Mouse (Mus musculus) ES-E14 (cell line): ENCODE measurements around the gene Polr2b. TPM values are rescaled to one million over a fixed set of nuclear protein-coding genes. Genes with fewer than 3 reads are reported as not detected.

Source experiments
- DNase-seq: peaks from one replicate; pipeline ENCODE4 v3.0.0-alpha.2; 2013; ENCODE audit warnings: low read depth, low spot score
- H3K27ac ChIP-seq: 2 replicates; pipeline ENCODE4 v1.5.1; 2012; ENCODE audit warnings: low read depth, mild to moderate bottlenecking, low read length, moderate library complexity, mixed read lengths; ENCODE audit not compliant: poor library complexity, insufficient read depth, severe bottlenecking
- H3K36me3 ChIP-seq: 2 replicates; pipeline ENCODE4 v1.6.1; 2012; ENCODE audit warnings: mild to moderate bottlenecking, low read length, moderate library complexity, mixed read lengths; ENCODE audit not compliant: control insufficient read depth, poor library complexity, insufficient read depth, severe bottlenecking
- H3K4me1 ChIP-seq, 2 experiments: fragments of 150-350 bp in 1 of 2; sonication (generic) in 1 of 2; 2 replicates each; pipeline ENCODE4 v1.6.1; 2012; ENCODE audit warnings: low read length in 2 of 2, mild to moderate bottlenecking in 1 of 2, mixed read lengths in 1 of 2; ENCODE audit not compliant: control insufficient read depth in 2 of 2, insufficient read depth in 2 of 2, poor library complexity in 1 of 2
- H3K4me3 ChIP-seq, 2 experiments: fragments of 150-350 bp in 1 of 2; sonication (generic) in 1 of 2; 2 replicates each; pipeline ENCODE4 v1.5.1; 2012; ENCODE audit warnings: low read length in 2 of 2, low read depth in 1 of 2, mild to moderate bottlenecking in 1 of 2, mixed read lengths in 1 of 2; ENCODE audit not compliant: insufficient read depth in 1 of 2, poor library complexity in 1 of 2, severe bottlenecking in 1 of 2
- H3K9ac ChIP-seq: 2 replicates; pipeline ENCODE4 v1.6.1; 2012; ENCODE audit warnings: low read depth, mild to moderate bottlenecking, low read length, mixed read lengths; ENCODE audit not compliant: poor library complexity, insufficient read depth, severe bottlenecking
- H3K9me3 ChIP-seq: fragments of 150-350 bp; sonication (generic); 2 replicates; pipeline ENCODE4 v1.6.1; 2012; ENCODE audit warnings: low read depth, mild to moderate bottlenecking, low read length; ENCODE audit not compliant: control insufficient read depth, insufficient read depth
- CHD2 ChIP-seq: IDR thresholded peaks from 2 replicates; pipeline ENCODE4 v1.6.1; 2014; ENCODE audit warnings: mild to moderate bottlenecking, low read depth, low read length, inconsistent platforms
- HCFC1 ChIP-seq: IDR thresholded peaks from 2 replicates; pipeline ENCODE4 v1.6.1; 2012; ENCODE audit warnings: low read length, inconsistent platforms, borderline replicate concordance; ENCODE audit not compliant: insufficient read depth
- MAFK ChIP-seq: IDR thresholded peaks from 2 replicates; pipeline ENCODE4 v1.6.1; 2014; ENCODE audit warnings: mild to moderate bottlenecking, low read depth, low read length, inconsistent platforms; ENCODE audit not compliant: insufficient read depth
- ZC3H11A ChIP-seq: IDR thresholded peaks from 2 replicates; pipeline ENCODE4 v1.6.1; 2012; ENCODE audit warnings: low read depth, mild to moderate bottlenecking, inconsistent platforms, low read length, borderline replicate concordance
- ZNF384 ChIP-seq: IDR thresholded peaks from 2 replicates; pipeline ENCODE4 v1.6.1; 2012; ENCODE audit warnings: low read depth, low read length, inconsistent platforms
- in situ Hi-C, 2 experiments: fragments of 600-800 bp; cut with MboI; formaldehyde crosslinking; loops; one replicate each; pipeline ENCODE4 v1.15.1; 2025; ENCODE audit warnings: low sequenced_read_pairs in 2 of 2, inconsistent platforms in 1 of 2; ENCODE audit not compliant: unreplicated experiment in 2 of 2
- total RNA-seq: library from RNA; depleted of rRNA; stranded (reverse); fragments of 300-350 nt; gene quantifications from 2 replicates; pipeline ENCODE4 v1.2.3, GENCODE M21; 2012

Polr2b gene
- total RNA-seq, 1 experiment = 184 TPM

DNA sequence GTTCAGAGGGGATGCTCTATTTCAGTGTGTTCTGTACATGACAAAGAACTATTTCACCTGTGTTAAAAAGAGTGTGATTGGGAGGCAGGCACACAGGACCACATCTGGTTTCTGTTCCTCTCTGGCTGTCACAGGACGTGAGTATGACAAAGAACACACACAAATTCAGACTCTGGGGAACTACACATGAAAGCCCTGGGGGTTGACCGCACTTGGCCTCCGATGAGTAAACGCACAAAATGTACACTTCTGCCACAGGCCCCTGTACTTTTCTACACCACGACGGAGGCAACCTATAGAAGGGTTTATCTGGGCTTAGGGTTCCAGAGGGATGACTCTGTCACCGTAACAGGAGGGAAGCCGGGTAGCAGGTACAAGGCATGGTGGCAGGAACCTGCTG, 20.3 kb upstream of the Polr2b start:
- Histone ChIP-seq H3K9ac (no peak overlapping the region), H3K9me3 (no peaks in the 10 kb centered on the region), H3K27ac (no peak overlapping the region), H3K4me3 (no peak overlapping the region), H3K36me3 (peaks cover 33% of the 10 kb centered on the region), H3K4me1 (peaks cover 0 to 2% of the 10 kb centered on the region in 2 experiments; a peak in 1 of 4 replicates)
- DNase-seq = no peak
- in situ Hi-C loops = no loop called here
- TF ChIP-seq CHD2 (no peak), ZC3H11A (no peak), MAFK (no peak), ZNF384 (no peak), HCFC1 (no peak)

- Histone ChIP-seq H3K4me1 (peaks cover 0 to 2% of the 10 kb centered on the region in 2 experiments; a peak in 1 of 4 replicates), H3K27ac (no peak overlapping the region), H3K4me3 (no peak overlapping the region), H3K9ac (no peak overlapping the region), H3K36me3 (peaks cover 33% of the 10 kb centered on the region), H3K9me3 (no peaks in the 10 kb centered on the region)
- no peak for DNase-seq
- no peak for TF ChIP-seq CHD2
- TF ChIP-seq ZNF384 = no peak
- TF ChIP-seq HCFC1 = no peak
- TF ChIP-seq ZC3H11A = no peak
- TF ChIP-seq MAFK = no peak
- in situ Hi-C loops = no loop called here
Measured at GRCm38 (mm10) chr5:77290606-77291005, 19.3 kb upstream of the Polr2b start.

DNA sequence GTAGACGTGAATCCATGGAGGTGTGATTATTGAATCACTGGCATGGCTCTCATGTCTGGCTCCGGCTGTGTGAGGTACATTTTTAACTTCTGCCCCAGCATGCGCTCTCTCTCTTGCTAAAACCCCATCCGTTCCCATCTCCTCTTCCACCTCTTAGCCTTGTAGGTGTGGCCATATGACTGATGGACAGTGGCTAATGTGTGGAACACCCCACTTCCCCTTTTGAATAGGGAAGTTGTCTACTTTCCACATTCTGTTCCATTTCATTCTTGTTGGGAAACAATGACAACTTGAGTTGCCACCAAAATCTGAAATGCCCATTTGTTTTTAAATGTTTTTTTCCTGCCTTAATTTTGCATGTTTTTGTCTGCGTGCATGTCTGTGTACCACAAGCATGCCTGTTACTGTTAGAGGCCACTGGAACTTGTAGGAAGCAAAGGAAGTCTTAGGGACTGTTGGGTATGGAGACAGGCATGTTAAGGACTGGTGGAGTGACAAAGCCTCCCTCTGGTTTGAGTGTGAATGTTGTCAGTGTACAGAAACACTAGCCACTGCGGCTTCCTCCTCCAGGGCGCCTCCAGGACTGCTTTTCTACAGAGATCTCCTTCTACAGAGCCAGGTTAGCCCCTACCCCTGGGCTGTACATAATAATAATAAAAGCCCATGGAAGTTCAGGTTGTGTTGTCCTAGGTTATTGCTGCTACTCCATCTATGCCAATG, 17.0 kb upstream of the Polr2b start:
- TF ChIP-seq HCFC1 (no peak), ZNF384 (no peak), ZC3H11A (no peak), CHD2 (no peak), MAFK (no peak)
- DNase-seq = no peak
- H3K36me3 ChIP-seq = peaks cover 22% of the 10 kb centered on the region
- no peak overlapping the region for H3K4me3 ChIP-seq
- no peak overlapping the region for H3K27ac ChIP-seq
- in situ Hi-C loops = no loop called here
- H3K4me1 ChIP-seq = no peaks in the 10 kb centered on the region
- no peak overlapping the region for H3K9ac ChIP-seq
- no peaks in the 10 kb centered on the region for H3K9me3 ChIP-seq

DNA sequence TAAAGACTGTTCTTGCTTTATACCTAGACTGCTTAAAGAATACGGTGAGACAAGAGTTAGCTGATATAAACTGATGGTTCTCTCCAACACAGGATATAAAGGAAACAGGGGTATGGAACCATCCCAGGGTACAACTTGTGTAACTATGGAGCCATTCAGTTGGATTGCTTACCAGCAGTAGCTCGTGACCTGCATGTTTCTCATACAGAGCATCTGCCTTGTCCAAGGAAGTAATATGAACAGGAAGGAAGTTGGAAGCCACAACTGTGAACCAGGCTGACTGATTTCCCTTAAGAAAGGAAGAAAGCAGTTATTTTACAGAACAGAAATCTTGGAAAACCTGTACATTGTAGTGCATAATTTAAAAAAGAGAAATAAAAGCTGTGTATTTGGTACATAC, 10.5 kb upstream of the Polr2b start:
- Histone ChIP-seq H3K4me3 (no peak overlapping the region), H3K9me3 (no peaks in the 10 kb centered on the region), H3K36me3 (peaks cover 13% of the 10 kb centered on the region), H3K27ac (no peak overlapping the region), H3K4me1 (no peaks in the 10 kb centered on the region), H3K9ac (no peak overlapping the region)
- no peak for TF ChIP-seq MAFK
- no peak for TF ChIP-seq HCFC1
- TF ChIP-seq ZC3H11A = no peak
- TF ChIP-seq ZNF384 = no peak
- TF ChIP-seq CHD2 = no peak
- in situ Hi-C loops = no loop called here
- DNase-seq = no peak
